Mouse (Mus musculus): ENCODE results near the gene Pir. TPM values are rescaled to one million over a fixed set of nuclear protein-coding genes. Genes with fewer than 3 reads are reported as not detected.

Gene Pir
- polyA plus RNA-seq (2012; ENCODE audit: low replicate concordance) = 4.5 TPM in 1 of 2 replicates, not detected in the other

GRCm38 (mm10) chrX:164269285-164269761 is at the start of gene Pir:
TSS of gene Pir (plus strand) at chrX:164269371.

GRCm38 (mm10) chrX:164258057-164258456 is 11.1 kb upstream of the Pir start, which contains the start of gene Bmx:
TSS of gene Bmx (minus strand) at chrX:164258193.

GRCm38 (mm10) chrX:164373081-164373480 is 103.9 kb downstream of the Pir start, which contains the start of gene Vegfd:
TSS of gene Vegfd (plus strand) at chrX:164373378.

GRCm38 (mm10) chrX:164419471-164419939 is 150.3 kb downstream of the Pir start, which contains the start of gene Piga:
TSS of gene Piga (plus strand) at chrX:164419787.

Other genes with a start within 250 kb of the Pir start
- gene Car5b, start 241.4 kb upstream of the Pir start, polyA plus RNA-seq (2012; ENCODE audit: low replicate concordance) = 0.07 TPM in 1 of 2 replicates, not detected in the other
- 18.5 and 20.9 TPM in 2 replicates for gene Siah1b, start 192.9 kb upstream of the Pir start, polyA plus RNA-seq (2012; ENCODE audit: low replicate concordance)
- gene Cltrn, start 180.5 kb upstream of the Pir start, polyA plus RNA-seq (2012; ENCODE audit: low replicate concordance) = not detected in 2 replicates
- gene Ace2, start 130.0 kb upstream of the Pir start, polyA plus RNA-seq (2012; ENCODE audit: low replicate concordance) = not detected in 2 replicates
- gene Bmx, start 11.2 kb upstream of the Pir start, polyA plus RNA-seq (2012; ENCODE audit: low replicate concordance) = not detected in 2 replicates
- not detected in 2 replicates for gene Vegfd, start 104.0 kb downstream of the Pir start, polyA plus RNA-seq (2012; ENCODE audit: low replicate concordance)
- 0.90 and 2.1 TPM in 2 replicates for gene Piga, start 150.4 kb downstream of the Pir start, polyA plus RNA-seq (2012; ENCODE audit: low replicate concordance)
- gene Asb11, start 167.6 kb downstream of the Pir start, polyA plus RNA-seq (2012; ENCODE audit: low replicate concordance) = not detected in 2 replicates
- not detected in 2 replicates for gene Asb9, start 237.0 kb downstream of the Pir start, polyA plus RNA-seq (2012; ENCODE audit: low replicate concordance)